Mouse (Mus musculus) small intestine, adult 2 months (tissue): ENCODE data around the gene Senp2. TPM values are rescaled to one million over a fixed set of nuclear protein-coding genes. Genes with fewer than 3 reads are reported as not detected.

Experiments used
- H3K27ac ChIP-seq: fragments of 200-500 bp; 2 replicates; pipeline ENCODE4 v1.5.1; 2012; ENCODE audit warnings: low read depth, low read length, control low read depth, inconsistent platforms; ENCODE audit not compliant: insufficient read depth
- H3K27me3 ChIP-seq: fragments of 200-500 bp; 2 replicates; pipeline ENCODE4 v1.6.1; 2012; ENCODE audit warnings: mild to moderate bottlenecking, moderate library complexity, low read length, inconsistent platforms; ENCODE audit not compliant: control insufficient read depth, insufficient read depth
- H3K36me3 ChIP-seq: fragments of 200-500 bp; 2 replicates; pipeline ENCODE4 v1.6.1; 2012; ENCODE audit warnings: mild to moderate bottlenecking, low read length, control low read depth, inconsistent platforms; ENCODE audit not compliant: control insufficient read depth, insufficient read depth
- H3K4me1 ChIP-seq: fragments of 200-500 bp; 2 replicates; pipeline ENCODE4 v1.6.1; 2012; ENCODE audit warnings: low read length, inconsistent platforms, mixed read lengths; ENCODE audit not compliant: control insufficient read depth, insufficient read depth, insufficient read length
- H3K4me3 ChIP-seq: fragments of 200-500 bp; 2 replicates; pipeline ENCODE4 v1.5.1; 2012; ENCODE audit warnings: low read depth, mild to moderate bottlenecking, control low read depth, inconsistent platforms, low read length, moderate library complexity
- CTCF ChIP-seq: fragments of 200-500 bp; IDR thresholded peaks from 2 replicates; pipeline ENCODE4 v1.5.1; 2012; ENCODE audit warnings: low read depth, mild to moderate bottlenecking, control low read depth, inconsistent platforms, low read length, moderate library complexity, mixed read lengths; ENCODE audit not compliant: insufficient replicate concordance, insufficient read length; ENCODE audit errors: extremely low read depth
- POLR2A ChIP-seq: fragments of 200-500 bp; IDR thresholded peaks from 2 replicates; pipeline ENCODE4 v1.6.1; 2012; ENCODE audit warnings: low read depth, mild to moderate bottlenecking, control low read depth, inconsistent platforms, low read length, moderate library complexity
- WGBS: fragments of 180-500 bp; shearing (Covaris S2); methylation state at CpG from one replicate; pipeline ENCODE4 v1.1.7; 2018; 5-methylcytosine and 5-hydroxymethylcytosine counted together
- polyA plus RNA-seq: library from polyadenylated mRNA; depleted of rRNA; stranded (reverse); fragments of >200 nt; gene quantifications from 2 replicates; pipeline ENCODE4 v1.2.3, GENCODE M21; 2012

Senp2 gene
- polyA plus RNA-seq, 1 experiment = 5.3 TPM

DNA sequence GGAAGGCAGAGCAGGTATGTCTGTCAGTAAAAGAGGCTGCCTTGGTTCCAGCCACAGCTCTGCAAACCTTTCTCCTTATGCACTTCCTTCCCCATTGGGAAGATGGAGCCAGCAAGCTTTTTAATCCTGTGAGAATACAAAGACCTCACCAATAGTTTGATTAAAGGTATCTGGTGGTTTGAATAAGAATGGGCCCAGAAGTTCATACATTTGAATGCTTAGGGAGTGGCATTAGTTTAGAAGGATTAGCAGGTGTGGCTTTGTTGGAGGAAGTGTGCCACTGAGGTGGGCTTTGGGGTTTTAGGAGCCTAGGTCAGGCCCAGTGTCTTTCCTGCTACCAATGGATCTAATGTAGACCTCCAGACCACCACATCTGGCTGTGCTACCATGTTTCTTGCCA, 56.3 kb downstream of the Senp2 start:
- Histone ChIP-seq H3K4me1 (no peaks in the 10 kb centered on the region), H3K4me3 (no peak overlapping the region), H3K27me3 (no peaks in the 10 kb centered on the region), H3K27ac (no peak overlapping the region), H3K36me3 (peaks cover 25% of the 10 kb centered on the region)
- TF ChIP-seq CTCF (no peak), POLR2A (no peak)

DNA sequence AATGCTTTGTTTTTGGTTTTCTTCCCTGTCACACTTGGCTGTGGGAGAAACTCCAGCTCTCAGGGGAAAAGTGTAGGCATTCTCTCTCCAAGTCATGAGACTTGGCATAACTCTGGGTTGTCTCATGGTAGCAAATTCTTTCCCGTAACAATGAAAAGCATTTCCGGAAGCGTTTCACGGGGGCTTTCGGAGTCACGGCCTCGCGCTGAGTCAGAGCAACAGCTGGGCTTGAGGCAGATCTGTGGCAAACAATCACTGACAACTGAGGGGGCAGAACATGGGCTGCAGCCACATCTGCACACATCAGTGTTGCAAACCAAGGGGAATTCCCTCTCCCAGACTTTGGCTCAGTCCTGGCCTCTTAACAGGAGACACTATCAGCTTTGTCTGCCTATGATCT, 58.1 kb downstream of the Senp2 start:
- WGBS = 82% methylated on average over 8 of the region's 8 CpGs
- Histone ChIP-seq H3K36me3 (peaks cover 27% of the 10 kb centered on the region), H3K4me3 (no peak overlapping the region), H3K27ac (0 out of 2 replicates have a peak overlapping the region, but pooled peaks have one; percentile 0), H3K27me3 (no peaks in the 10 kb centered on the region), H3K4me1 (no peaks in the 10 kb centered on the region; the same call in 1 of the 2 replicates)
- TF ChIP-seq CTCF (no peak), POLR2A (no peak)

DNA sequence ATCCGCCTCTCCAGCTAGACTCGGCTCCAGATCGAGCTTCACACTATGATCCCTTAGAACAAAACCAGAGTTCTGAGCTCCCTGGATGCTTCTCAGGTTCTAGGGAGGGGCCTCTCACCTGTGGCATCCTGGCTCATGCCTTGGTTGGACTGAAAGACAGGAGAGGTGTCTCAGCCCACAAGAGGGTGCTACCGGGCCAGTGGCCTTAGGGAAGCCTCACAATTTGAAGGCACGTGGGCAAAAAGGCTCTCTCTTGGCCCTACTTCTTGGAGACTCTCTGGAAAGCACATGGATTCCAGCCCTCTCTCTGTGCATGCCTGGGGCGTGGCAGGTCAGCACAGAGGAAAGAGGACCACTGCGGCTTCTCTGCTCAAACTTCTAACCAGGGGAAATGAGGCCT, 62.1 kb downstream of the Senp2 start:
- Histone ChIP-seq H3K4me3 (no peak overlapping the region), H3K27me3 (no peaks in the 10 kb centered on the region), H3K4me1 (no peaks in the 10 kb centered on the region; the same call in 1 of the 2 replicates), H3K36me3 (peaks cover 29% of the 10 kb centered on the region), H3K27ac (no peak overlapping the region)
- no peak for TF ChIP-seq CTCF
- no peak for TF ChIP-seq POLR2A
- 80% methylated on average over 7 of the region's 7 CpGs for WGBS

DNA sequence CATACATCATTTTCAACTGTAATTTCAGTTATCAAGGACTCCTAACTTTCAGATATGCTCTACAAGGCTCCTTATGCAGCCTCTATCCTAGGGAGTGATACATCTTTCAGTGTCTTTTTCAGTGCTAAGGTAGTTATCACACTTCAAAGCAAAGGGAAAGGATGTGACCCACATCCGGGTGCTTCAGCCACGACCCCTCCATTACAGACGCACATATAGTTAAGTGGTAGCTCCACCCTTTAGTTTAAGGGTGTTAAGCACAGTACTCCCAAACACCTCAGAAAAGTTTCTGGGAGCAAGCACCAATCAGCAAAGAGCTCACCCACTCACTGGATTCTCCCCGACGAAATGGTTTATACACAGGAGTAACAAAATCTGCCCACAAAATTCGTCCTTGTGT, 65.8 kb downstream of the Senp2 start:
- H3K27me3 ChIP-seq = no peaks in the 10 kb centered on the region
- 86% methylated on average over 6 of the region's 6 CpGs for WGBS
- peaks cover 22% of the 10 kb centered on the region for H3K36me3 ChIP-seq
- no peaks in the 10 kb centered on the region; the same call in 1 of the 2 replicates for H3K4me1 ChIP-seq
- TF ChIP-seq POLR2A = no peak
- no peak for TF ChIP-seq CTCF
- no peak overlapping the region for H3K4me3 ChIP-seq
- no peak overlapping the region for H3K27ac ChIP-seq

- WGBS = 53% methylated on average over 5 of the region's 5 CpGs
- H3K27me3 ChIP-seq = no peaks in the 10 kb centered on the region
- TF ChIP-seq CTCF (no peak), POLR2A (no peak)
- H3K4me3 ChIP-seq = no peak overlapping the region
- H3K36me3 ChIP-seq = peaks cover 23% of the 10 kb centered on the region
- no peak overlapping the region for H3K27ac ChIP-seq
- no peaks in the 10 kb centered on the region for H3K4me1 ChIP-seq
Measured at GRCm38 (mm10) chr16:22075829-22076619, 66.7 kb downstream of the Senp2 start.

DNA sequence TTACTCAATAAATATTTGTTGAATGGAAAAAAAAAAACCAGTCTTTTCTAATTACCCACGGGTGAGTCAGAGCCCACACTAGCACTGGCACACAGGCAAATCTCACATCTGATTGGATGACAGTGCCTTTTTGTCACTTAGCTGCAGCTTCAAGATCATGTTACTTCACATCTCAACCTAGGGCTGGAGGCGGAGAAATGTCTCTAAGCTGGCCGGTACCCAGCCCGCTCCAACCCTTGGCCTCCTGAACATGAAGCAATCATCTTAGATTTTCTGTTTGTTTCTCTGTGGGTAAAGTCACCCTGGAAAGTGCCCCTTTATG, 67.3 kb downstream of the Senp2 start:
- 57% methylated on average over 4 of the region's 4 CpGs for WGBS
- TF ChIP-seq CTCF (no peak), POLR2A (no peak)
- Histone ChIP-seq H3K27ac (no peak overlapping the region), H3K36me3 (peaks cover 25% of the 10 kb centered on the region), H3K4me3 (no peak overlapping the region), H3K4me1 (no peaks in the 10 kb centered on the region), H3K27me3 (no peaks in the 10 kb centered on the region)

- TF ChIP-seq POLR2A (no peak), CTCF (no peak)
- H3K36me3 ChIP-seq = peaks cover 20% of the 10 kb centered on the region
Measured at GRCm38 (mm10) chr16:22080125-22080710, 70.9 kb downstream of the Senp2 start.

More at GRCm38 (mm10) chr16:22080125-22080710, 70.9 kb downstream of the Senp2 start:
- Histone ChIP-seq H3K4me3 (no peak overlapping the region), H3K27ac (no peak overlapping the region), H3K4me1 (no peaks in the 10 kb centered on the region), H3K27me3 (no peaks in the 10 kb centered on the region)
- WGBS = 86% methylated on average over 12 of the region's 12 CpGs
